16 mouse cellular contexts compared by ENCODE assay signal in genomic region chr2:153354648-153355047, GRCm38 (mm10).
"Had no signal": no experiment of that assay in that cellular context is flagged by ENCODE, and none has a peak within 500 bp of the region (broad histone marks: within the 10 kb centered on the region; RNA-seq: fewer than 3 reads in every experiment).

No protein-coding gene starts in this region.

- H3K27ac ChIP-seq: neural tube, embryonic 13.5 days; neural tube, embryonic 15.5 days; stomach, embryonic 15.5 days; stomach, postnatal 0 days had no signal

- DNase-seq: retina, postnatal 1 day; right cerebral cortex, adult 18-20 months; right cerebral cortex, postnatal 14 days; right cerebral cortex, postnatal 25 days; right cerebral cortex, postnatal 4 days; spleen, adult 18-20 months; thymus, adult 18-20 months; thymus, adult 2 months; thymus, postnatal 14 days; thymus, postnatal 25 days; thymus, postnatal 36 days; thymus, postnatal 4 days had no signal

- H3K4me3 ChIP-seq: neural tube, embryonic 13.5 days; neural tube, embryonic 15.5 days; stomach, embryonic 15.5 days had no signal

- H3K4me2 ChIP-seq: neural tube, embryonic 13.5 days; neural tube, embryonic 15.5 days; stomach, embryonic 15.5 days had no signal

- H3K9me3 ChIP-seq: neural tube, embryonic 13.5 days; neural tube, embryonic 15.5 days; stomach, embryonic 15.5 days had no signal

- H3K9ac ChIP-seq: neural tube, embryonic 13.5 days; neural tube, embryonic 15.5 days; stomach, embryonic 15.5 days had no signal

- H3K27me3 ChIP-seq: neural tube, embryonic 13.5 days; neural tube, embryonic 15.5 days; stomach, embryonic 15.5 days had no signal
